Mouse (Mus musculus): ENCODE measurements around the gene Gpx8. TPM values are rescaled to one million over a fixed set of nuclear protein-coding genes. Genes with fewer than 3 reads are reported as not detected.

Gpx8 gene
- 86.0 and 96.8 TPM in 2 replicates for total RNA-seq (2021)
- long read RNA-seq, transcript Gpx8-201 (3 exons, 1,042 nt): major isoform, 39 of 45 reads
- long read RNA-seq, partial matches to known transcripts: 1 of 45 reads
- long read RNA-seq, other reads (novel, unspliced or antisense): 2 of 45 reads

GRCm38 (mm10) chr13:113046211-113046883 is at the start of gene Gpx8:
Gene Gpx8, minus strand, starts transcription at chr13:113046410.
- DNase-seq: peak; percentile 55

GRCm38 (mm10) chr13:113094618-113095017 is 48.4 kb upstream of the Gpx8 start:
- no peak for DNase-seq

GRCm38 (mm10) chr13:113090489-113090888 is 44.3 kb upstream of the Gpx8 start:
- no peak for DNase-seq

- DNase-seq: no peak
Observed at GRCm38 (mm10) chr13:113087226-113088017, 41.2 kb upstream of the Gpx8 start.

GRCm38 (mm10) chr13:113084732-113085131 is 38.5 kb upstream of the Gpx8 start:
- no peak for DNase-seq

GRCm38 (mm10) chr13:113082101-113082500 is 35.9 kb upstream of the Gpx8 start:
- no peak for DNase-seq

- no peak for DNase-seq
Observed at GRCm38 (mm10) chr13:113079021-113079420, 32.8 kb upstream of the Gpx8 start.

GRCm38 (mm10) chr13:113064542-113064941 is 18.3 kb upstream of the Gpx8 start:
- DNase-seq: no peak

- DNase-seq: no peak
Observed at GRCm38 (mm10) chr13:113061746-113062145, 15.5 kb upstream of the Gpx8 start.

- no peak for DNase-seq
Observed at GRCm38 (mm10) chr13:113055826-113056225, 9.6 kb upstream of the Gpx8 start.

GRCm38 (mm10) chr13:113054230-113054629 is 8.0 kb upstream of the Gpx8 start:
- DNase-seq: no peak

GRCm38 (mm10) chr13:113047647-113048046 is 1.4 kb upstream of the Gpx8 start:
- DNase-seq: no peak

GRCm38 (mm10) chr13:113047018-113047417 is 808 bp upstream of the Gpx8 start:
- DNase-seq: no peak

- no peak for DNase-seq
Observed at GRCm38 (mm10) chr13:113045458-113046110, 626 bp downstream of the Gpx8 start.

- DNase-seq: no peak
Observed at GRCm38 (mm10) chr13:113044876-113045275, 1.3 kb downstream of the Gpx8 start.

GRCm38 (mm10) chr13:113035852-113036251 is 10.4 kb downstream of the Gpx8 start:
- DNase-seq: peak; percentile 42

GRCm38 (mm10) chr13:113034950-113035421 is 11.2 kb downstream of the Gpx8 start, which contains the start of gene Cdc20b:
Gene Cdc20b, plus strand, starts transcription at chr13:113035111.
- peak; percentile 73 for DNase-seq

- no peak for DNase-seq
Observed at GRCm38 (mm10) chr13:113034271-113034886, 11.8 kb downstream of the Gpx8 start.

- DNase-seq: no peak
Observed at GRCm38 (mm10) chr13:113032831-113033230, 13.4 kb downstream of the Gpx8 start.

- DNase-seq: peak; percentile 31
Observed at GRCm38 (mm10) chr13:113031792-113032571, 14.2 kb downstream of the Gpx8 start.

- DNase-seq: no peak
Observed at GRCm38 (mm10) chr13:113031351-113031750, 14.9 kb downstream of the Gpx8 start.
